Mouse (Mus musculus): ENCODE measurements around the gene Bloc1s6. TPM values are rescaled to one million over a fixed set of nuclear protein-coding genes. Genes with fewer than 3 reads are reported as not detected.

Bloc1s6 gene
- total RNA-seq (2021): 10 to 100 TPM; 14.7 to 17.2 TPM
- long read RNA-seq, experiment 1, transcript Bloc1s6-201 (5 exons, 3,484 nt): major isoform, 31 of 38 reads
- long read RNA-seq, experiment 1, partial matches to known transcripts: 0 of 38 reads
- long read RNA-seq, experiment 1, other reads (novel, unspliced or antisense): 5 of 38 reads
- long read RNA-seq, experiment 2, transcript Bloc1s6-201 (5 exons, 3,484 nt): major isoform, 31 of 39 reads
- long read RNA-seq, experiment 2, partial matches to known transcripts: 5 of 39 reads
- long read RNA-seq, experiment 2, other reads (novel, unspliced or antisense): 2 of 39 reads

GRCm38 (mm10) chr2:122737894-122738830 lies at the start of gene Bloc1s6:
Bloc1s6 (plus strand) TSS chr2:122738503.
- DNase-seq: peak; percentile 90

GRCm38 (mm10) chr2:122697526-122697925 lies 40.8 kb upstream of the Bloc1s6 start:
- no peak for DNase-seq

GRCm38 (mm10) chr2:122701012-122701411 lies 37.3 kb upstream of the Bloc1s6 start:
- DNase-seq: no peak

GRCm38 (mm10) chr2:122701871-122702180 lies 36.5 kb upstream of the Bloc1s6 start:
- DNase-seq: no peak

- peak; percentile 81 for DNase-seq
Measured at GRCm38 (mm10) chr2:122702181-122703036, 35.9 kb upstream of the Bloc1s6 start, which contains the start of gene Slc30a4. Slc30a4 (minus strand) TSS chr2:122702663.

- DNase-seq: no peak
Measured at GRCm38 (mm10) chr2:122704572-122704971, 33.7 kb upstream of the Bloc1s6 start.

GRCm38 (mm10) chr2:122708080-122708479 lies 30.2 kb upstream of the Bloc1s6 start:
- no peak for DNase-seq

GRCm38 (mm10) chr2:122709156-122709555 lies 29.1 kb upstream of the Bloc1s6 start:
- DNase-seq: no peak

GRCm38 (mm10) chr2:122711911-122712310 lies 26.4 kb upstream of the Bloc1s6 start:
- DNase-seq: no peak

- no peak for DNase-seq
Measured at GRCm38 (mm10) chr2:122712848-122713247, 25.5 kb upstream of the Bloc1s6 start.

- DNase-seq: no peak
Measured at GRCm38 (mm10) chr2:122715148-122715692, 23.1 kb upstream of the Bloc1s6 start.

GRCm38 (mm10) chr2:122716301-122716842 lies 21.9 kb upstream of the Bloc1s6 start:
- no peak for DNase-seq

- no peak for DNase-seq
Measured at GRCm38 (mm10) chr2:122719232-122719631, 19.1 kb upstream of the Bloc1s6 start.

- no peak for DNase-seq
Measured at GRCm38 (mm10) chr2:122720564-122720963, 17.7 kb upstream of the Bloc1s6 start.

GRCm38 (mm10) chr2:122725604-122726003 lies 12.7 kb upstream of the Bloc1s6 start:
- no peak for DNase-seq

GRCm38 (mm10) chr2:122731456-122731855 lies 6.8 kb upstream of the Bloc1s6 start:
- DNase-seq: no peak

- DNase-seq: no peak
Measured at GRCm38 (mm10) chr2:122739023-122739422, 720 bp downstream of the Bloc1s6 start.

- no peak for DNase-seq
Measured at GRCm38 (mm10) chr2:122746461-122746860, 8.2 kb downstream of the Bloc1s6 start.

GRCm38 (mm10) chr2:122753739-122754343 lies 15.5 kb downstream of the Bloc1s6 start:
- DNase-seq: no peak

GRCm38 (mm10) chr2:122759791-122760190 lies 21.5 kb downstream of the Bloc1s6 start:
- no peak for DNase-seq

GRCm38 (mm10) chr2:122762991-122763390 lies 24.7 kb downstream of the Bloc1s6 start:
- no peak for DNase-seq
